Mouse (Mus musculus) CD8-positive naive resting alpha-beta T cell, adult 2 months (primary cell): Measurements from ENCODE around the gene Vps50.
"Not testable (repeated sequence)": the region's sequence is repeated elsewhere in the genome, so short reads cannot be mapped to it uniquely, and the experiment has no call there.

Source experiments
- DNase-seq, 2 experiments: peaks; one replicate each; pipeline ENCODE4 v3.0.0; 2022; ENCODE audit warnings: low read depth in 2 of 2, low spot score in 2 of 2

Vps50 gene

GRCm38 (mm10) chr6:3531445-3531844 is 33.3 kb downstream of the Vps50 start:
- DNase-seq = no peak

- DNase-seq = no peak
Measured at GRCm38 (mm10) chr6:3536048-3536447, 37.9 kb downstream of the Vps50 start.

GRCm38 (mm10) chr6:3539470-3539869 is 41.3 kb downstream of the Vps50 start:
- no peak for DNase-seq

- DNase-seq = no peak
Measured at GRCm38 (mm10) chr6:3543862-3544261, 45.7 kb downstream of the Vps50 start.

GRCm38 (mm10) chr6:3544970-3545369 is 46.8 kb downstream of the Vps50 start:
- no peak for DNase-seq

- DNase-seq = no peak
Measured at GRCm38 (mm10) chr6:3548959-3549358, 50.8 kb downstream of the Vps50 start.

- no peak for DNase-seq
Measured at GRCm38 (mm10) chr6:3549992-3550391, 51.8 kb downstream of the Vps50 start.

GRCm38 (mm10) chr6:3552681-3553080 is 54.5 kb downstream of the Vps50 start:
- DNase-seq = not testable (repeated sequence)

- no peak for DNase-seq
Measured at GRCm38 (mm10) chr6:3557177-3557576, 59.0 kb downstream of the Vps50 start.

- no peak for DNase-seq
Measured at GRCm38 (mm10) chr6:3560009-3560408, 61.8 kb downstream of the Vps50 start.

GRCm38 (mm10) chr6:3562301-3562700 is 64.1 kb downstream of the Vps50 start:
- DNase-seq = no peak

GRCm38 (mm10) chr6:3564118-3564517 is 65.9 kb downstream of the Vps50 start:
- DNase-seq = not testable (repeated sequence)

GRCm38 (mm10) chr6:3565005-3565404 is 66.8 kb downstream of the Vps50 start:
- DNase-seq = no peak

GRCm38 (mm10) chr6:3565667-3566066 is 67.5 kb downstream of the Vps50 start:
- DNase-seq = no peak

GRCm38 (mm10) chr6:3567071-3567610 is 69.0 kb downstream of the Vps50 start:
- no peak for DNase-seq

GRCm38 (mm10) chr6:3572221-3572815 is 74.1 kb downstream of the Vps50 start:
- DNase-seq = no peak

GRCm38 (mm10) chr6:3573787-3574186 is 75.6 kb downstream of the Vps50 start:
- no peak for DNase-seq

GRCm38 (mm10) chr6:3585402-3585801 is 87.2 kb downstream of the Vps50 start:
- no peak for DNase-seq

- no peak for DNase-seq
Measured at GRCm38 (mm10) chr6:3590289-3590904, 92.2 kb downstream of the Vps50 start.

- DNase-seq = no peak
Measured at GRCm38 (mm10) chr6:3594246-3594645, 96.1 kb downstream of the Vps50 start.

- no peak for DNase-seq
Measured at GRCm38 (mm10) chr6:3612827-3613226, 114.6 kb downstream of the Vps50 start.

- DNase-seq = not testable (repeated sequence)
Measured at GRCm38 (mm10) chr6:3620428-3621387, 122.5 kb downstream of the Vps50 start.
